Mouse (Mus musculus): ENCODE data around the gene Mef2b.

- no peak for TF ChIP-seq CTCF (IDR thresholded peaks at IDR 0.05; ENCODE audit: low read depth)
- TF ChIP-seq EP300 (optimal IDR thresholded peaks at IDR 0.05) = no peak
These were observed 25.0 kb upstream of the Mef2b start for GRCm38 (mm10) chr8:70114488-70114887.

Measured in stomach, postnatal 0 days (tissue).